Mouse (Mus musculus) heart, postnatal 0 days (tissue): ENCODE results near the gene Ykt6. TPM values are rescaled to one million over a fixed set of nuclear protein-coding genes. Genes with fewer than 3 reads are reported as not detected.

Experiments
- ATAC-seq: fragments of 200-750 bp; cut with Nextera tagmentation; 2 replicates; pipeline ENCODE4 v1.8.0; 2017; ENCODE audit warnings: low read depth, moderate number of reproducible peaks, moderate library complexity; ENCODE audit not compliant: insufficient read depth
- DNase-seq: peaks from one replicate; pipeline ENCODE4 v3.0.0-alpha.2; 2016; ENCODE audit warnings: low spot score
- H3K27ac ChIP-seq: fragments of 300-500 bp; sonication (generic); 2 replicates; pipeline ENCODE4 v1.5.1; 2014; ENCODE audit warnings: low read depth, mild to moderate bottlenecking
- H3K27me3 ChIP-seq: fragments of 300-500 bp; sonication (generic); 2 replicates; pipeline ENCODE4 v1.6.1; 2014; ENCODE audit warnings: low read length, mixed read lengths; ENCODE audit not compliant: control insufficient read depth, insufficient read depth
- H3K36me3 ChIP-seq: fragments of 300-500 bp; sonication (generic); replicated peaks from 2 replicates; pipeline ENCODE4 v1.6.1; 2014; ENCODE audit warnings: low read length, mixed read lengths; ENCODE audit not compliant: control insufficient read depth, insufficient read depth
- H3K4me1 ChIP-seq: fragments of 300-500 bp; sonication (generic); 2 replicates; pipeline ENCODE4 v1.6.1; 2014; ENCODE audit warnings: antibody characterized with exemption; ENCODE audit not compliant: control insufficient read depth, insufficient read depth
- H3K4me2 ChIP-seq: fragments of 300-500 bp; sonication (generic); 2 replicates; pipeline ENCODE4 v1.6.1; 2014; ENCODE audit warnings: low read depth, mild to moderate bottlenecking, low read length, moderate library complexity
- H3K4me3 ChIP-seq: fragments of 300-500 bp; sonication (generic); 2 replicates; pipeline ENCODE4 v1.5.1; 2014; ENCODE audit warnings: low read depth, low read length
- H3K9ac ChIP-seq: fragments of 300-500 bp; sonication (generic); replicated peaks from 2 replicates; pipeline ENCODE4 v1.6.1; 2014; ENCODE audit warnings: low read depth, low read length, mixed read lengths
- H3K9me3 ChIP-seq: fragments of 300-500 bp; sonication (generic); replicated peaks from 2 replicates; pipeline ENCODE4 v1.6.1; 2016; ENCODE audit warnings: low read length; ENCODE audit not compliant: control insufficient read depth
- CTCF ChIP-seq: IDR thresholded peaks from 2 replicates; pipeline ENCODE4 v1.5.1; 2016; ENCODE audit warnings: antibody characterized with exemption, control low read depth, low read depth
- EP300 ChIP-seq: IDR thresholded peaks from 2 replicates; pipeline ENCODE4 v1.6.1; 2016; ENCODE audit warnings: antibody characterized with exemption, low read depth
- WGBS: fragments of 180-500 bp; shearing (Covaris S2); extraction: QIAGEN DNeasy Blood & Tissue Kit; methylation state at CpG from one replicate; pipeline ENCODE4 v1.1.7; 2014; 5-methylcytosine and 5-hydroxymethylcytosine counted together
- polyA plus RNA-seq: library from polyadenylated mRNA; unstranded; fragments of >200 nt; fragmentation: Nextera tagmentation; extraction: Ambion mirVana; gene quantifications from 2 replicates; pipeline ENCODE4 v1.2.1, GENCODE M21; 2015
- total RNA-seq: library from RNA; depleted of rRNA; stranded (reverse); fragments of >200 nt; gene quantifications from 2 replicates; pipeline ENCODE4 v1.2.3, GENCODE M21; 2014; ENCODE audit warnings: low replicate concordance

The Ykt6 gene
- total and polyA plus RNA-seq, 2 experiments from 2014 or later: 37.4 to 55.8 TPM

GRCm38 (mm10) chr11:5983629-5984028 is 28.1 kb downstream of the Ykt6 start:
- no peaks in the 10 kb centered on the region for H3K36me3 ChIP-seq
- H3K9ac ChIP-seq: no peak overlapping the region
- TF ChIP-seq EP300 (no peak), CTCF (no peak)
- no peak overlapping the region for H3K4me3 ChIP-seq
- no peaks in the 10 kb centered on the region for H3K9me3 ChIP-seq
- H3K27ac ChIP-seq: no peak overlapping the region
- H3K27me3 ChIP-seq: no peaks in the 10 kb centered on the region
- no peak overlapping the region for H3K4me2 ChIP-seq
- WGBS: 82% methylated on average over 5 of the region's 5 CpGs
- H3K4me1 ChIP-seq: no peaks in the 10 kb centered on the region
- ATAC-seq (no peak), DNase-seq (no peak)

GRCm38 (mm10) chr11:5988126-5988525 is 32.6 kb downstream of the Ykt6 start:
- Histone ChIP-seq H3K27me3 (no peaks in the 10 kb centered on the region), H3K9ac (no peak overlapping the region), H3K27ac (no peak overlapping the region), H3K36me3 (no peaks in the 10 kb centered on the region), H3K4me2 (no peak overlapping the region), H3K4me1 (no peaks in the 10 kb centered on the region), H3K4me3 (no peak overlapping the region), H3K9me3 (no peaks in the 10 kb centered on the region)
- no peak for DNase-seq
- 71% methylated on average over 10 of the region's 10 CpGs for WGBS
- no peak for ATAC-seq
- TF ChIP-seq EP300: no peak
- TF ChIP-seq CTCF: no peak

GRCm38 (mm10) chr11:5989954-5990593 is 34.6 kb downstream of the Ykt6 start:
- H3K4me2 ChIP-seq: no peak overlapping the region
- H3K4me3 ChIP-seq: no peak overlapping the region
- no peaks in the 10 kb centered on the region for H3K36me3 ChIP-seq
- WGBS: 76% methylated on average over 16 of the region's 16 CpGs
- DNase-seq: no peak
- H3K27ac ChIP-seq: no peak overlapping the region
- TF ChIP-seq CTCF (no peak), EP300 (no peak)
- no peak overlapping the region for H3K9ac ChIP-seq
- no peaks in the 10 kb centered on the region for H3K4me1 ChIP-seq
- H3K9me3 ChIP-seq: no peaks in the 10 kb centered on the region
- no peak for ATAC-seq
- H3K27me3 ChIP-seq: no peaks in the 10 kb centered on the region

GRCm38 (mm10) chr11:5990910-5991309 is 35.4 kb downstream of the Ykt6 start:
- WGBS: 29% methylated on average over 4 of the region's 4 CpGs
- no peaks in the 10 kb centered on the region for H3K4me1 ChIP-seq
- TF ChIP-seq CTCF: peak; percentile 68
- TF ChIP-seq EP300: no peak
- no peak overlapping the region for H3K27ac ChIP-seq
- ATAC-seq (no peak), DNase-seq (peak; percentile 25)
- H3K9ac ChIP-seq: no peak overlapping the region
- no peak overlapping the region for H3K4me2 ChIP-seq
- H3K36me3 ChIP-seq: no peaks in the 10 kb centered on the region
- no peaks in the 10 kb centered on the region for H3K27me3 ChIP-seq
- H3K4me3 ChIP-seq: no peak overlapping the region
- no peaks in the 10 kb centered on the region for H3K9me3 ChIP-seq

- H3K4me1 ChIP-seq: peaks cover under 1% of the 10 kb centered on the region; the same call in 1 of the 2 replicates
- ATAC-seq: no peak
- no peaks in the 10 kb centered on the region for H3K36me3 ChIP-seq
Observed at GRCm38 (mm10) chr11:5994212-5994611, 38.7 kb downstream of the Ykt6 start.

GRCm38 (mm10) chr11:5994880-5995279 is 39.4 kb downstream of the Ykt6 start:
- Histone ChIP-seq H3K9ac (no peak overlapping the region), H3K4me2 (no peak overlapping the region), H3K4me1 (peaks cover 8% of the 10 kb centered on the region), H3K27me3 (no peaks in the 10 kb centered on the region), H3K4me3 (no peak overlapping the region), H3K36me3 (no peaks in the 10 kb centered on the region), H3K27ac (no peak overlapping the region), H3K9me3 (no peaks in the 10 kb centered on the region)
- no peak for DNase-seq
- TF ChIP-seq EP300 (no peak), CTCF (no peak)
- WGBS: 76% methylated on average over 3 of the region's 3 CpGs
- ATAC-seq: no peak

More at GRCm38 (mm10) chr11:5994212-5994611, 38.7 kb downstream of the Ykt6 start:
- Histone ChIP-seq H3K4me2 (no peak overlapping the region), H3K9me3 (no peaks in the 10 kb centered on the region), H3K9ac (no peak overlapping the region), H3K27ac (no peak overlapping the region), H3K27me3 (no peaks in the 10 kb centered on the region), H3K4me3 (no peak overlapping the region)
- no peak for DNase-seq
- no peak for TF ChIP-seq CTCF
- no peak for TF ChIP-seq EP300
- 94% methylated on average over 5 of the region's 5 CpGs for WGBS
